Mouse (Mus musculus) retina, embryonic 14.5 days (tissue): ENCODE data around the gene Ttc21b.

Experiments
- DNase-seq: peaks from one replicate; pipeline ENCODE4 v3.0.0-alpha.2; 2015; ENCODE audit warnings: low spot score

Gene Ttc21b

DNA sequence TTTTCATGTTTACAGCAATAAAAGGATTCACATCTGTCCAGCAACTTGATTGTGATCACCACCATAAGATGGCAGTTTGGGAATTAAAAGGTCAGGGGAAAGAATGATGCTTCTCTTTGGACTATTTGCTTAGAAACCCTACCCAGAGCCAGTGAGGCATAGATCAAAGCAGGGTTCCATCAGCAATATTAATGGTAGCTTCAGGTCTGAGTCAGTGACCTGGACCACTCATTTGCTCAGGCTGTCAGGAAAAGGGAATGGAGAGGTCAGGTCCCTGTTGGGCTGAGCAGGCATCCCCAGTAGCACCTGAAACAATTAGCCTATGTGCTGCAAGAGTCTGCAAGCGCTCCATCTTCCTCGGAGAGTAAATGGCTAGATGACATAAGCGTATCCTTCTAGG, 84.8 kb downstream of the Ttc21b start:
- no peak for DNase-seq

DNA sequence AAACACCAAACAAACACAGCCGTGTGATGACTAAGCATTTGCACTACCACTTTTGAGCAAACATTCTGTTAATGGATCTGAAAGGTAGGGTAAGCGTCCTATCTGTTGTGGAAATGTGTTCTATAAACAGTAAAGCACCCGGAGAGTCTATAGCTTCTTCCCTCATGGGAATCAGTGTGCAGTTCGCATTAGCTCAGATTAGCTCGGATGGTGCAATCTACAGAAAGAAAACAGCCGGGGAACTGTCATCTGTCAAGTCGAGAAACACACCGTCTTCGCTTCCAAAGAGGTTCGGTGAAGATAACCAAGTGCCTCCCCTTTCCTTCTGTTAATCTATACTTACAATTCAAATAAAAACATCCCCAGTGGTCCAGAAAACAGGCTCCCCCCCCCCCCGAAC, 85.7 kb downstream of the Ttc21b start:
- DNase-seq = no peak

DNA sequence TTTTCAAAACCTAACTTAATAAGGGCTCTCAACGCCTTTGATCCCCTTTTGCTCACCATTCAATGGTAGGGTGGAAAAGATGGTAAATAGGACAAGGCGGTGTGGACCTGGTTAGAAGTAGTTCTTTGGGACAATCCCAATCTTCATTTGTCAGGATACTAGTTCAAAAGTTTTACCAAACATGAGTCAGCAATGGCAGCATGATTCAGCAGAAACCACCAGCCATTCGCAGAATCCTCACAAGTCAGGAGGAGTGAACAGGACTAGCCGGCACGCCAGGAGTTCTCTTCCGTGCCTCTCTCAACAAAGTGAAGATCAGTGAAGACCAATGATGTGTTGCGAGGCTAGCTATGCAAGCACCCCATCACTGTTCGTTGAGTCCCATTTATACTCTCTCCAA, 91.4 kb downstream of the Ttc21b start:
- DNase-seq = no peak

DNA sequence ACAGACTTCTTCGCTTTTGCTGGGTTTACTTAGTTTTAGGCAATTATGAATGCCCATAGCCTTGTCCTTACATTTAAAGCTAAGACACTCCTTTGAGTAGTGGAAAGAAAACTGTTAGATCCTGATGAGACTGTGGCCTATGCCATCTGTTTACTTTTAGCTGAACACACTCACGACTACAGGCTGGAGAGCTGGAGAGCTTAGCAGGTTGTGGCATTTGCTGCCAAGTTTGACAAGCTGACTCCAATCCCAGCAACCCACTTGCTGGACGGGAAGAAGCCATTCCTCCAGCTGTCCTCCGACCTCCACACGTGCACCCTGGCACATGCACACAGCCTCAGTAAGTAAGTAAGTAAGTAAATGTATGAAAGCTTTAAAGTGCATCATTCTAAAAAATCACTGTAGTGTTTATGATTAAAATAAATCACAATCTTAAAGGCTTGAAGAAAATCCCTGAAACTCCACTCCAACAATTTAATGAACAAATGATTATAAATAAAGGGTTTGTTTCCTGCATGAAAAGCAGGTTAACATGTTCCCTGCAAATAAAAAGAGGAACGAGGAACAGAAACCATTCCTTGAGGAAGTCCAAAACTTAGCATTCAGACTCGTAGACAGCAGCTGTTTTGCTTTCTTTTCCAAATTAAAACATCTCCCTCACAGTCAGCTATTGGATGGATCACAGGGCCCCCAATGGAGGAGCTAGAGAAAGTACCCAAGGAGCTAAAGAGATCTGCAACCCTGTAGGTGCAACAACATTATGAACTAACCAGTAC, 98.1 kb downstream of the Ttc21b start:
- no peak for DNase-seq

DNA sequence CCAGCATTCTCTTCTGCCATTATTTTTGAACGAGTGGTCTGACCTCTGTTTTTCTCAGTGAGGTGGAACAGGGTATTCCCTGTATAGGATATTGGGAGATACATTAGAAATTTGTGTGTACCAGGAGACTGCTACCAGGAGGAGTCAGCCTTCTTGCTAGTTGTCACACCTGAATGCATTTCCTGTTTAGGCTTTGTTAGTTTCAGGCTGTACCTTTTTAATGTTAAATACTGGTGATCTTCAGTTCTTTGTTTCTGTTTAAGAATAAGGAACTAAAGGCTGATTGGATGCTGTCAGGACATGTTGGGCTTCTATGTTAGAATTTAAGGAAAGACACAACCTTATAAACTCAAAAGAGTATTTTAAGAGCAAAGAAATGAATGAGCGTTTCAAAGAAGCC, 105.0 kb downstream of the Ttc21b start:
- no peak for DNase-seq

DNA sequence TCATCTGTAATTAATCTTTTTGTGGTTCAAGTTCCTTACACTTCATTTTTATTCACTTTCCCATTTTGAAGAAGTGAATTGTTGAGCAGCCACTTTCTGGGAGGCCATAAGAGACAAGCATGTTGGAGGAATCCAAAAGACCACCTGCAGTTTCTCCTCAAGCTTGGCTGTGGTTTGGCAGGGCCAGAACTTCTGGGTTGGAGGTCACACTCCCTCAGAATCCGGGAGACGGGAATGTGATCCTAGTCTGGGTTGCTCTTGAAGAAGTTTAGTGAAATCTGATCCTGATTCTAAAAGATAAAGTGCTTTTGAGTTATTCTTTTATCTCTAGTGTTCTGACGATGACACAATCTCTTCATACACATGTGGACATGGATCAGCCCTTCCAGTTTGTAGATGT, 105.9 kb downstream of the Ttc21b start:
- DNase-seq = no peak

DNA sequence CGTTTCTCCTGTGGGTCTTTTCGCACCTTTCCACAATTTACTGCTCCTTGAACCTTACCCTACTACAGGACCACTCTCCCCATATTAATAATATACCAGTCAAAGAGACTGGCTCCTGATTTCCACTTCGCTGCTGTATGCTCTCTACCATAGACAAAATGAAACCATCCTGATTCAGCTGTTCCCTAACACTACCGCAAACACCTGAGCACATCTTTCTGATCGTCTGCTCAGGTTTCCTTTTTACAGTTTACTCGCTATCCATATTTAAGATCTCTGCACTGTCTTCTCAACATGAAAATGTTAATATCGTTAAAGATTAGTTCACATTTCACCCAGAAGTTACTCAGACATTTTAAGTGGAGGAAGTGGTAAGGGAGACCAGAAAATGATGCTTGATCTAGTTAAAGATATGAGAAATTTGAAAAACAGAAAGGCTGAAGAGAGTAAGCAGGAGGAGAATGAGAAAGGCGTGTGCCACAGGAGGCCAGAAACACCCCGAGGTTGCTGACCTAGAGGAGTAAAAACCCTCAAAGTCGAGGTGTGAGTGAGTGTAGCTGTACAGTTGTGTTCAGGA, 107.7 kb downstream of the Ttc21b start:
- DNase-seq = no peak

DNA sequence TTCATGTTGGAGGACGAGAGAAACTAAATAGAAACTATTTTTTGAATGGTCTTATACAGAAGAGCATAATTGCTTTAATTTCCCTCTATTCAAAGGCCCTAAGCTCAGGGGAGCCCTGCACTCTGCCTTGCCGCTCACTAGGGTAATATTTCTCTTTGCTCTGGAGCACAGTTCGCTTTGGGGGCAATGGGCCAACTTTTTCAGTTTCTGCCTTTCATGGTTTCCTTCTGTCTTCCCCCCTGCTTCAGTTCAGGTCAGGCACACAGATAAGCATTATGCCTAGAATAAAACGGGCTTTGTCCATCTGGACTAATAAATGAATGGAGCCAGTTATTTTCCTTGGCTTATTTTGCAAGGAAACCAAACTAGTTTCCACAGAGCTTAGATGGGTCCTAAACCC, 109.9 kb downstream of the Ttc21b start:
- no peak for DNase-seq

DNA sequence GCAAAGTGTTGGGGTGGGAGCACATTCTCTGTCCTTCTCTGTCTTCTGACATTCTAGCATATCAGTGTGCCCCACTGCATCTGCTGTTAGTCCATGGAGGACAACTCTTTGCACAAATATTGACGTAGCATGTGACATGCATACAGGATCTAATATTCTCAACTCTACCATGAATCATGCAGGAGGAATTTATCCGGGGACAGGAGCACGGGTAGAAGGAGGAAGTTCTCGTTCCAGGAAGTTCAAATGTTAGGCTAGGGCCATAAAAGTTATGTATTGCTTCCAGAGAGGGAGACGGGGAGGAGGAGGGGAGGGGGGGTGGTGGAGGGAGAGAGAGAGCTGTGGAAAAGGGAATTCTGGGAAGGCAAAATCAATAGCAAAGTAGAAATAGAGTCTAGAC, 111.6 kb downstream of the Ttc21b start:
- DNase-seq = no peak

DNA sequence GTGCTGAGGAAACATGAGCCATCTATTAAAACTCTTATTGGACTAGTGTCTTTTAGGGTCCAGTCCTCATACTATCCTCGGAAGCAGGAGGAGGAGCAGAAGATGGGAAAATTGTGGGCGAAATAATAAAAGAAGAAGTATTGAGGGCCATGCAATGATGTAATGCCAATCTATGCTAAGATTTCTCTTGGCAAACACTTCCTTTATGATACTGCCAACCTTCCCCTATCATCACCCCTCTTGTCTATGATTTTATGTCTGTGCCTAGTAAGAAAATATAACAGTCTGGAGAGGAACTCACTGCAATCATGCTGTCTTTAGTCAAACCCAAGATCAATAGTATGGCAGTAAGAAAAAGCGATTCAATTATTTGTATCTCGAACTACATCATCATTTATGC, 113.1 kb downstream of the Ttc21b start:
- no peak for DNase-seq

DNA sequence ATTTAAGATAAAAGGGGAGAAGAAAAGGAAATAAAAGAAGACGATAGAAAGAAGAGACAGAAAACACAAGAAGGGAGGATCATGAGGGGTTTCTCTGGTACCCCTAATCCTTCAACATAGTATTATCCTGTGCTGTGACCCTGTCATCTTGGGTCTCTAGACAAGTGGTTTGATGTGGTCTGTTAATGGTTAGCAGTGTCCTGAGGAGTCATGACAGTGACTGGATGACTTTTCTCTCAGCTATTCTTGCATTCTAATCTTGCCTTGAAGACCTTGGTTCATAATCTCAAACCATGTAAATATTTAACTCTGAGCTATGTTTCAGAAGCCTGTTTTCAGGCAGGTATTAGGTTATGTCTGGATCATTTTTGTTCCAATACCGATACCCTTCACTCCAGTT, 113.7 kb downstream of the Ttc21b start:
- no peak for DNase-seq

DNA sequence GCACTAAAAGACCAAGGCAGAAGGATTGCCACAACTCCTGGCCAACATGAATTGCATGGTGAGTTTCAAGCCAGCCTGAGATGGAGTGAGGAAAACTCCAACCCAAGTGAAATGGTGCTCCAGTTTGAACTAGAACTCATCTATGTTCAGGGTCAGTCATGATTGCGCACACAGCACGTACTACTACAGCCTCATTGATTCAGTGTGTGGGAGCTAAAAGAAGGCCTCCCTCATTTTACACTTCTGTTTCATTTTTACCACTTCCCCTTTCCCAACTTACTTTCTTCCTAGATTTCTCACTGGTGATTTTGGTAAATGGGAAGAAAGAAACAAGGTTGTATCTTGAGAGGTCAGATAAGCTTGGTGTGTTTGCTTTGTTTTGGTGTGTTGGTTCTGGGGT, 114.1 kb downstream of the Ttc21b start:
- no peak for DNase-seq

DNA sequence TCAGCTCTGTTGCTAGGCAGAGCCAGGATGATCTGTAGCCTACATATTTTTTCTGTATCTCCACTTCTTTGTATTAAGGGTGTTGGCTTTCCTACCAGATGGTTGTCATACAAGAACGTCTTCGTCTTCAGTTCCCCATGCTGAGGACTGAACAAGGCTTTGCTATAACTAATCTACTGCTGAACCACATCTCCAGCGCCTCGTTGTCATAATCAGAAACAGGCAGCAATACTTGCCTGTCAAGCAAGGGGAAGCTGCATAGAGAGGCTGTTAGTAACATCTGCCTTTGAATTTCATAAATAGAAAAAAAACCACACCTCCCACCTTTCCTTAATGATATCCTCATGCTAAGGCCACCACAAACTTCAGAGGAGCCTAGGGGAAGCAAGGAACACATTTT, 116.2 kb downstream of the Ttc21b start:
- DNase-seq = no peak
